Mouse (Mus musculus) lung, adult 2 months (tissue): ENCODE data around the gene Slc1a7. TPM values are rescaled to one million over a fixed set of nuclear protein-coding genes. Genes with fewer than 3 reads are reported as not detected.

ENCODE experiments used
- DNase-seq: peaks from one replicate; pipeline ENCODE4 v3.0.0; 2022
- H3K4me1 ChIP-seq: fragments of 200-500 bp; 2 replicates; pipeline ENCODE4 v1.6.1; 2011; ENCODE audit warnings: low read length; ENCODE audit not compliant: control insufficient read depth, insufficient read depth
- H3K4me3 ChIP-seq: fragments of 200-500 bp; replicated peaks from 2 replicates; pipeline ENCODE3; 2011; ENCODE audit warnings: low read depth, mild to moderate bottlenecking, control low read depth, low read length; ENCODE audit errors: extremely low read depth
- CTCF ChIP-seq: fragments of 200-500 bp; IDR thresholded peaks from 2 replicates; pipeline ENCODE4 v1.5.1; 2011; ENCODE audit warnings: mild to moderate bottlenecking, low read length, control low read depth; ENCODE audit not compliant: insufficient read depth
- POLR2A ChIP-seq: fragments of 200-500 bp; IDR thresholded peaks from 2 replicates; pipeline ENCODE4 v1.6.1; 2011; ENCODE audit warnings: low read depth, mild to moderate bottlenecking, control low read depth, low read length, borderline replicate concordance; ENCODE audit errors: extremely low read depth
- WGBS: fragments of 180-500 bp; shearing (Covaris S2); methylation state at CpG from one replicate; pipeline ENCODE4 v1.1.7; 2018; 5-methylcytosine and 5-hydroxymethylcytosine counted together
- polyA plus RNA-seq: library from polyadenylated mRNA; depleted of rRNA; stranded (reverse); fragments of >200 nt; gene quantifications from 2 replicates; pipeline ENCODE4 v1.2.3, GENCODE M21; 2012

Gene Slc1a7
- polyA plus RNA-seq, 1 experiment: 0.39 TPM

DNA sequence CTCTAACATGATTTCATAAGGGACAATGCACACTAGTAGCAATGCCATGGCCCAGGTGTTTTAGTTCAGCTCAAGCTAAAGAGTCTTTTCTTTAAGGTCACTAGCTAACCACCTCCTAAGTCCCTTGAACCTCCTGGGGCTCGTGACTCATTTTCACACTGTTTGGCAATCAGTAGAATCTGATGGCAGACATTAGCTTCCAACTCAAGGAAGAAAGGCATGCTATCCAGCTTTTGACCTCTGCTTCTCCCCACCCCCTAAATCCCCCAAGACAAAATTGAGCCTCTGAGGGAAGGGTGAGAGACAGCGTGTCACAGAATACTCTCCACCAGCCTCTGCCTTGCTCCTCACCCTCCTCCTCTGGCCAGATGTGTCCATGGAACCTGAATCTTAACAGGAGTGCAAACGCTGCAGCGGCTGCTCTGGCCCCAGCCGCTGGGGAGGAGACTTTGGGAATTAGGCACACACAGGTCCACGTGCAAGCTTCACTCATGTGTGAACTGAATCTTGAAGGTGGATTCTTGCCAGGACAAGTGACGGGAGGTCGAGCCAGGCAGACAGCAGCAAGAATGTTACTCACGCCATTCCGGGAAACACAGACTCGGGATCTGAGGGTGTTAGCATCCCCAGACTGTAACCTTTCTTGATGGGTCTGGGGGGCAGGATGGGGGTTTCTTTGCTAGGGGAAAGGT lies 30.7 kb downstream of the Slc1a7 start:
- Histone ChIP-seq H3K4me1 (no peaks in the 10 kb centered on the region), H3K4me3 (no peak overlapping the region)
- 38% methylated on average over 11 of the region's 11 CpGs for WGBS
- TF ChIP-seq POLR2A (no peak), CTCF (no peak)
- DNase-seq: peak; percentile 13

DNA sequence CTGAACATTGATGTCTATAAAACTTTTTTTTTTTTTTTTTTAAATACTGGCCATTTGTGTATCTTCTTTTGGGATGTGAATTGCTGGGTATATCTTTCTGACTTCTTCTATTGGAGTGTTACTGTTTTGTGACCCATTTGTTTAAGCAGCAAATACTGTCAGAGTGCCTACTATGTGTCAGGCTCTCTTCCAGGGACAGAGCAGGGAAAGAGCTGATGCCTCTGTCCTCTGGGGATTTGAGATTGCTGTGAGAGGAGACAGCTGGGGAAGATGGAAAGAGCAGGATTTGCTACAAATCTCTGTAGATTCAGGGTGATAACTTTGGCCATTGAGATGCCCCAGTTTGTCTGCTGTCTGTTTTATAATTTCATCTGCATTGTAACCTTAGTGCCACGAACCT lies 31.2 kb downstream of the Slc1a7 start:
- H3K4me1 ChIP-seq: no peaks in the 10 kb centered on the region
- TF ChIP-seq CTCF (no peak), POLR2A (no peak)
- H3K4me3 ChIP-seq: no peak overlapping the region
- DNase-seq: no peak
- WGBS: 53% methylated on average over 1 of the region's 1 CpGs

DNA sequence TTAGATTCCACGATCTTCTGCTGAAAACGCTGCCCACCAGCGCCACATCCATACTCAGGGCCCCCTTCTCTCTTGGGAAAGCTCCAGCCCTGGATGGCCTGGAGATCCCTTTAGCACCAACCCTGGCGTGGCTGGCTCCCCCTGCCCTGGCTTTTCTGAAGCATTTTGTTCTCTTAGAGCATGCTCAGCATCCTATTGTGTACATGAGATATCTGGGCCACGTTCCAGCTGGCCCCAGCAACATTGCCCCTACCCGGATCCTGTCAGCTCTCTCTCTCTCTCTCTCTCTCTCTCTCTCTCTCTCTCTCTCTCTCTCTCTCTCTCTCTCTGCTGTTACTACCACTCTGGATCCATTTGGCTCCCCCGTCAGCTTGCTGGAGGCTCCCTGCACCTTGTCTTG lies 37.2 kb downstream of the Slc1a7 start:
- H3K4me3 ChIP-seq: no peak overlapping the region
- TF ChIP-seq POLR2A (no peak), CTCF (no peak)
- no peak for DNase-seq
- WGBS: 63% methylated on average over 7 of the region's 7 CpGs
- no peaks in the 10 kb centered on the region for H3K4me1 ChIP-seq

DNA sequence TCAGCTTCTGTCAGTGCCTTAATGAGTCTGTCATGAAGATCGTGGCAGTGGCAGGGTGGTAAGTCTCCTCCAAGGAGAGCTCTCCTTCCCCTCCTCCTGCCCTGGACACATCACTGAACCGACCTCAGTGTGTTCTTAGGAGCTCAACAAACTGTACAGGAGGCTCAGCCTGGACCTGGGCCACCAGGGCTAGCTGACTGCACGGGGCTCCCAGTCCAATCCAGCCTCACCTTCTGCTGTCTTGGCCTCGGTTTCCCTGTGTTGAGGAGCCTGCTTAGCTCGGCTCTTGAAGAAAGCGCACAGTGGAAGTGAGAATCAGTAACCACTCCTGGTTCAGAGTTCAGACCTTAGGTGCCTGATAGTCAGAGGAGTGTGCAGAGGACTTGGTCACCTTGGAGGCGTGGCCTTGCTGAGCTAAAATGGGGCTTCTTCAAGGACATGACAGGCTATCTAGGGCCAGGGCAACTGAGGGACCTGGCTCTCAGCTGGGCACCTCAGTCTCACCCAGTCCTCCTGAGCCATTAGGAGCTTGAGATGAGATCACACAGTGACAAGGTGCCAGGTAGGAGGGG lies 39.5 kb downstream of the Slc1a7 start:
- Histone ChIP-seq H3K4me1 (no peaks in the 10 kb centered on the region), H3K4me3 (no peak overlapping the region)
- TF ChIP-seq CTCF (no peak), POLR2A (no peak)
- 78% methylated on average over 7 of the region's 7 CpGs for WGBS
- DNase-seq: no peak

DNA sequence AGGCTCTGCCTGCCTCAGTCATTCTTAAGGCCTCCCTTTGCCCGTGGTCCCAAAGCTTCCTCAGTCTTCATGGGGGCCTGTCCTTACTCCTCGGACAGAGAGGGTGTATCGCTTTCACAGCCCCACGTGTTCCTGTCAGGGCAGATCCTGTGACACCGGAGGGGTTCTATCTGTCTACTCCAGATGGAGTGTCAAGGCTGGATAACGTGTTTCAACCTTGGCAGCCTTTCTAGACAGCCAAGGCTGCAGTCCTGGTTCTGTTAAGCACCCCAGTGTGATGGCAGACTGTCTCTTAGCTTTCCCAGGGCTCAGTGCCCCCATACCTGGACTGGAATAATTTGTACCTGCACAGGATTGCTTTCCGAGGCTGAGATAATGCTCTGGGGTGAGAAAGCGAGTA lies 40.4 kb downstream of the Slc1a7 start:
- Histone ChIP-seq H3K4me1 (no peaks in the 10 kb centered on the region), H3K4me3 (no peak overlapping the region)
- DNase-seq: no peak
- WGBS: 67% methylated on average over 8 of the region's 8 CpGs
- TF ChIP-seq POLR2A: no peak
- no peak for TF ChIP-seq CTCF

DNA sequence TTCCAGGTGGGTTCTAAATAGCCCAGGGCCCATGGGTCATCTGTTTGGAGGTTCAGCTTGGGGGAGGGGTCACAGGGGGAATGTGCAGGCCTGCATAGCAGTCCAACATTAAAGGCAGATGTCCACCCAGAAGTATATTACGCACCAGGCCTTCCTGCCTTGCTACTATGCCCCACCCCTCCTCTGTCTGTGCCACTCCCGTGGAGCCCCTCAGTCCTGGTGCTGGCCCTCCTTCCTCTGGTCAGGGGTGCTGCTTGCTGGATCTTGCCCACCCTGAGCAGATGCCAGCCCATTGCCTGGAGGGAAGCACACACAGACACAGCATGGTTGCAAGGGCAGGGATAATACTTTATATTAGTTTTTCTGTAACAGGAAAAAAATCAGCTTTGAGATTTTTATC lies 46.3 kb downstream of the Slc1a7 start:
- H3K4me3 ChIP-seq: no peak overlapping the region
- H3K4me1 ChIP-seq: peaks cover 3% of the 10 kb centered on the region; the same call in 1 of the 2 replicates
- no peak for DNase-seq
- TF ChIP-seq CTCF (no peak), POLR2A (no peak)
- WGBS: 49% methylated on average over 2 of the region's 2 CpGs

DNA sequence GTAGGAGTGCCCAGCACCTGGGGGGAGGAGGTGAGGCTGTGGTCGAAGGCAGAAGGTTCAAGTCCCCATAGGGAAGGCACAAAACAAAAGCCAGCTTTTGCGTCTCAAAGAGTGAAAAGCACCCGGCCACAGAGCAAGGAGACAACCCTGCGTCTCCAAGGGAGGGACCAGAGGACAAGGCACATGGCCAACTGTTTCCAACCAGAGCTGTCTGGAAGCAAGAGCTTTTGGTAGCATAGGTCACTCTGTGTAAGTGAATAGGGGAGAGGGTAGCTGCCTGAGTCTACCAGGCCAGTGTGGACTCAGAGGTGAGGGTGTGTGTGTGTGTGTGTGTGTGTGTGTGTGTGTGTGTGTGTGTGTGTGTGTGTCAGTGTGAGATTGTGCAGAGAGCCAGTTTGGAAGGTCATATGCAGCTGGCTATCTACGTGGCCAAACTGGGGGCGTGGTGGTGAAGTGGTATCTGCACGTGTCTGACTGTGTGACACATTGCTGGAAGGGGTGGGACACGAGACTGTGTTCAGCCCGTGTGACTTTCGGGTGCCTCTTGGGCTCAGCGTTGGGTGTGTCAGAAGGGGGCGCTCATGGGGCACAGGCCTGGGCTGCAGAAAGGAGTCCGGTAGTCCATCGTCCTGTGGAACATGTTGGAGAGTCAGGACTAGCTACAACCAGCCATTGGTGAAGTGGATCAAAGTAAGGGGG lies 47.1 kb downstream of the Slc1a7 start:
- Histone ChIP-seq H3K4me1 (peaks cover 3% of the 10 kb centered on the region; the same call in 1 of the 2 replicates), H3K4me3 (no peak overlapping the region)
- 57% methylated on average over 14 of the region's 14 CpGs for whole genome bisulfite sequencing
- DNase-seq: peak; percentile 60
- TF ChIP-seq POLR2A (no peak), CTCF (peak; percentile 57)

DNA sequence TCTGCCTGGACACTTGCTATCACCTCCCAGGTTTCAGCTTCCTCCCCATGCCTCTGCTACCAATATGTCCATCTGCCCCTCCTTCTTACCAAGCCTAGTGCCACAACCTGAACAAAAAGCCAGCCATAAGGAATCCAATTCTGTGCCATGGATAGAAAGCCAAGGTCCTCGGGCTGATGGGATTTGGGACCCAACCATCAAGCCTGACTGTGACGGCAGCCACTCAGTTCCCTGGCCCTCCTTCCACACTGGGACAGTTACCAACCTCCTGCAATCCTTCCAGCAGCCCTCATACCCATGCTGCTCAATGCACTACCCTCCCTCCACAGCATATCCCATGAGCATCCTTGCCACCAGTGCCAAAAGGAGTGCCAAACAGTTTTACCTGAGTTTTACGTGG lies 48.2 kb downstream of the Slc1a7 start:
- H3K4me1 ChIP-seq: peaks cover 3% of the 10 kb centered on the region; the same call in 1 of the 2 replicates
- no peak for DNase-seq
- WGBS: 76% methylated on average over 3 of the region's 3 CpGs
- TF ChIP-seq POLR2A: no peak
- TF ChIP-seq CTCF: no peak
- H3K4me3 ChIP-seq: no peak overlapping the region

DNA sequence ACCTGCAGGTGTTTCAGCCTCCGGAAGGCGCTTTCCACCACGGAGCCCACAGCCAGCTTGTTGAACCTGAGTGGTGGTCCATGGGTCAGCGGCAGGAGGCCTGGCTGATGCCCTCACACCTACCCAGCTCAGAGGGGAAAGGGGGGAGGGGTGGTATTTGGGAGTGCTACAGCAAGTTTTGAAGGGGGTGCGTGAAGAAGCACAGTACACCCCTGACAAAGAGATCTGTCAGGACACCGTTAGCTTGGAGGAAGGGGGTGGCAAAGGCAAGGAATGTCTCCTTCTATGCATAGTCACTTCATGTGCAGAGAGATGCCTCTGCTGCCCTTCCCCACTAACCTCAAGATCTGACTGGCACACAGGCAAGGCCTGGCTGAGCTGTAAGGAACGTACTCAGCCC lies 49.7 kb downstream of the Slc1a7 start:
- TF ChIP-seq POLR2A: no peak
- TF ChIP-seq CTCF: no peak
- no peak for DNase-seq
- peaks cover 3% of the 10 kb centered on the region; the same call in 1 of the 2 replicates for H3K4me1 ChIP-seq
- WGBS: 78% methylated on average over 7 of the region's 7 CpGs
- no peak overlapping the region for H3K4me3 ChIP-seq
